Mouse (Mus musculus) olfactory bulb, adult 2 months (tissue): ENCODE results near the gene Aen.

ENCODE experiments used
- CTCF ChIP-seq: fragments of 200-500 bp; IDR thresholded peaks from 2 replicates; pipeline ENCODE4 v1.5.1; 2012; ENCODE audit warnings: low read depth, mild to moderate bottlenecking, low read length, moderate library complexity; ENCODE audit not compliant: insufficient read depth
- POLR2A ChIP-seq: fragments of 200-500 bp; IDR thresholded peaks from 2 replicates; pipeline ENCODE4 v1.6.1; 2012; ENCODE audit warnings: mild to moderate bottlenecking, low read depth, low read length, moderate library complexity; ENCODE audit not compliant: insufficient read depth

- TF ChIP-seq CTCF (no peak), POLR2A (no peak)
These were observed 31.2 kb upstream of the Aen start for GRCm38 (mm10) chr7:78864446-78864802.
